Mouse (Mus musculus) G1E (cell line): ENCODE measurements around the gene Zfp454.

ENCODE experiments used
- CTCF ChIP-seq: IDR thresholded peaks from 2 replicates; pipeline ENCODE4 v1.5.1; 2012; ENCODE audit warnings: low read depth, low read length, inconsistent platforms, mixed read lengths
- GATA1 ChIP-seq: IDR thresholded peaks from 2 replicates; pipeline ENCODE4 v1.6.1; 2012; ENCODE audit warnings: borderline replicate concordance, low read length, inconsistent platforms, mixed read lengths
- GATA2 ChIP-seq: IDR thresholded peaks from 2 replicates; pipeline ENCODE4 v1.6.1; 2012; ENCODE audit warnings: low read depth, low read length, inconsistent platforms, borderline replicate concordance
- POLR2AphosphoS5 ChIP-seq: IDR thresholded peaks from 2 replicates; pipeline ENCODE4 v1.6.1; 2012; ENCODE audit warnings: low read depth, low read length, inconsistent platforms; ENCODE audit not compliant: insufficient replicate concordance
- TAL1 ChIP-seq: conservative IDR thresholded peaks from 2 replicates; pipeline ENCODE4 v1.6.1; 2012; ENCODE audit warnings: low read depth, low read length, inconsistent platforms, mixed read lengths

- no peak for TF ChIP-seq CTCF
- no peak for TF ChIP-seq TAL1
- TF ChIP-seq POLR2AphosphoS5, result no peak
- TF ChIP-seq GATA2, result no peak
- no peak for TF ChIP-seq GATA1
These were observed 41.5 kb downstream of the Zfp454 start for GRCm38 (mm10) chr11:50845951-50846350.
